Mouse (Mus musculus) kidney, postnatal 36 days (tissue): ENCODE measurements around the gene Kcnma1.

Experiments
- DNase-seq, 2 experiments: peaks; one replicate each; pipeline ENCODE4 v3.0.0; 2021 to 2022; ENCODE audit warnings: mixed read lengths in 2 of 2

Kcnma1 gene

DNA sequence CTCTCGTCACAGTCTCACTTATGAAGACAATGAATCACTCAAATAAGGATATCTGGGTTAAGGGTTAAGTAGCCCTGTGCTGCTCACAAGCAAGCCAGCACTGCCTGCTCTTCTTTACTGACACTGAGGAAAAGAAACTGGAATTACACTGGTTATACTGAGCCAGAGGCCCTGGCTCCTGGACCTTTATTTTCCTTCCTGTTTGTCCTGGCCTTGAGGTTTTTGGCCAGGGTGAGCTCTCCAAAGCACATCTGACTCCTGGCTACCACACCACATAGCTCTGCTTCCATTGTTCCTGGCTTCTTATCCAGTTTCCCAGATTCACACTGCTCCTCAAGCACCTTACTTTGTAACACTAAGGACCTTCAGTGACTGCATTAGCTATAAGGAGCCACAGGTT lies 242.5 kb downstream of the Kcnma1 start:
- no peak for DNase-seq

DNA sequence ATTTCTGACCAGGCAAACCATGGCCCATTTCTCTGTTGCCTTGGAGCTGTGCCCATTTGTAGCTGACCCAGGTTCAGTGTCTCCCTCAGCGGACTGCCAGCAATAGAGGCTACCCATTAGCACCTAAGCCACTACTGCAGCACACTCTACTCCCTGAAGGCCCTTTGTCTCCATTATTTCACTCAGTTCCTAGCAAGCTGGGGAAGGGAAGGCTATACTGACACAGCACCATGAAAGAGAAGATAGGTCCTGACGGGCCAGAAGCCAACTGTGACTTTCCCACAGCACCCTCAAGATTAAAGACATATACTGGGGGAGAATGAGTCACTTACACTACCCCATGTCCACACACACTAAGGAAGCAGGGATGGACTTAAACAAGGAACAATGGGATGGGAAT lies 251.8 kb downstream of the Kcnma1 start:
- no peak for DNase-seq

GRCm38 (mm10) chr14:23759626-23760025 lies 254.7 kb downstream of the Kcnma1 start:
- no peak for DNase-seq

GRCm38 (mm10) chr14:23758421-23758820 lies 255.9 kb downstream of the Kcnma1 start:
- no peak for DNase-seq

DNA sequence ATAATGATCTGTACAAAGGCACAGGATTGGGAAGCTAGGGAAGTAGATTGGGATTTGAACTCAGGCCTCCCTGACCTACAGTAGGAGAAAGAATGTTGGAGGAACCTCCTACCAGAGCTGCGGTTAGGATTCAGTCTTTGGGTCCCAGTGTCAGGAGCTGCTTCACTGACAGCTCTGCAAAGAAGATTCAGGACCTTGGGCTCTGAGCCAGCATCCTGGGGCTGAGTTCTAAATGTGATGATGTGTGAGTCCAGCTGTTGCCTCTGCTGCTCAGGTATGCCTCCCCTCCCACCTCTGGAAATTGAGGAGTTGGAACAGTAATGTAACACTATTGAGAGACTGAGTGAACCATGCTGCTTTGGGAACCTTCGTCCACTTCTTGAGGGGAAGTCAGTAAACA lies 266.3 kb downstream of the Kcnma1 start:
- DNase-seq: peak in 1 of 2 experiments; percentile 19

DNA sequence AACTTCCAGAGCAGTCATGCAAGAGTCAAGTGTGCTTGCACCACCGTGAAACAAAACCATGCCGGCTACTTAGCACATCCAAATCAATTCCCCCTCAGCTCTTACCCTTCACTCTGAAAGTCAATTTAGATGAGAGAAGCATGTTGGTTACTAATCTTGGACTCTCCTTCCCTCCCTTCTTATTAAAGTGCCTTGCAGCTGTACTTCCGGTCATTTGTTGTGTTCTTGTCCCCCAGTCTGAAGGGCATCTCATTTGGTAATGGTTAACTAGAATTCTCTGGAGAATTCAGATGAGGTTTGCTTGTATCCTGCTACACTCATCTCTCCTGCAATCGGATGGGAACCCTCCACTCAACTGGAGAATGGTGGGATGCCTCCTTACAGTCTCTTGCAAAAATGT lies 267.3 kb downstream of the Kcnma1 start:
- DNase-seq: peak; percentile 20 to 66

GRCm38 (mm10) chr14:23741531-23741930 lies 272.8 kb downstream of the Kcnma1 start:
- DNase-seq: no peak

- peak; percentile 15 to 24 for DNase-seq
These were observed 280.1 kb downstream of the Kcnma1 start for GRCm38 (mm10) chr14:23734200-23734599.

- DNase-seq: peak in 1 of 2 experiments; percentile 12
These were observed 284.9 kb downstream of the Kcnma1 start for GRCm38 (mm10) chr14:23729377-23729776.

DNA sequence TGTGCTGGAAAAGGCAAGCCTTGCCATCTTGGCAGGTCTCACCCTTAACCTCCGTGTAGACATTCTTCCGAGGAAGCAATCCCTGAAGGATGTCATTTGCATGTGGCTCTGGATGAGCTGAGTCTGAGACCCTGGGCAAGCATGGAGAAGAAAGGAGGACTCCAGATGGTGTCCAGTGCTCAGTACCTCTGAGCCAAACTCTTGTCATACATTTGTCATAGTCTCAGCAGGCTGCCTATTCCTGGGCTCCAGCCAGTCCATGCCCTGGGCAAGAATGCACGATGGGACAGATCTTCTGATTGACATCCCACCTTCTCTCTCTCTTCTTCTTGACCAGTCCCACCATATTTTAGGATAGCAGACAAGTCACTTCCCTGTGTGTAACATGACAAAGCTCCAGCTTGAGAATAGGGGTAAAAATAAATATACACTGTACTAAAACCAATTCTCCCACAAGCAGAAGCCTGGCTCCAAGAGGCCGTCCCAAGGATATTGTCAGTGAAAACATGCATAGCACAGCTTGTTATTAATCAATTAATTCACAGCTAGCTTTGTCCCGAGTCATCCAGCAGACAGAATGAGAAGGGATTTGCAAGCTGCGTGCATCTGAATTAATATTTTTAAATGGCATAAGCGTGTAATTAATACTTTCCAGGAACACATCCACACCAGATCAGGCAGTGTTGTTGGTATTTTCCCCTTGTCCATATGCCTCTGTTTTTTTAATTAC lies 290.4 kb downstream of the Kcnma1 start:
- DNase-seq: no peak

GRCm38 (mm10) chr14:23719246-23719645 lies 295.0 kb downstream of the Kcnma1 start:
- DNase-seq: no peak

- DNase-seq: no peak
These were observed 295.6 kb downstream of the Kcnma1 start for GRCm38 (mm10) chr14:23718667-23719066.

DNA sequence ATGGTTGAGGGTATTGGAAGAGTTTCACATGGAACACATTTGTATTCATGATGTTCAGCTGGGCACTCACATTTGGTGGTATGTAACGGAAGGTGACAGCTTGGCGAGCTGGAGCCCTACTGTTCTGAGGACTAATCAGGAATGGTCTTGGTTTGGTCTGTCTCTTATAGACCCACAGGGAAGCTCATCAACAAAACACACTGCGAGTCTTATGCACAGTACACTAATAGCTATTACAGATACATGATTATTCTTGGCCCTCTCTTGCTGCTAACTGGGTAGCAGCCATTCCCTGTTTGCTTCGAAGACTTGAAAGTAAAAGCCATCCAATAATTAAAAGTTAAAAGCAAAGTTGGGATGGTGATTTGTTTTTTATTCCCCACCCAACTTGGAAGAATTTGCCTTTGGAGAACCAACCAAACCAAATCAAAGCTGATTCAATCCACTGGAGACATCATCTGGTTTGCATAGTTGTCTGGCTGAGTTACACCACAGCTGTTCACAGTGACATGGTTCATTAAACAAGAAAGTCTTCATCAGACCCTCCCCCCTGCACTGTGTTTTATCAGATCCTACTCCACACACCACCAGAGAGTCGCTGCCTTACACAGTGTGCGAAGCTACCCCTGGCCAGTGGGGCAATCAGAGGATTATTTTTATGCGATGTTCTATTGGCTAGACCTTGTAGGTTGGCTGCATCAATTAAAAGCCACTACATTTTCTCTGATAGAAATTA lies 299.7 kb downstream of the Kcnma1 start:
- DNase-seq: no peak

GRCm38 (mm10) chr14:23712891-23713290 lies 301.4 kb downstream of the Kcnma1 start:
- no peak for DNase-seq

DNA sequence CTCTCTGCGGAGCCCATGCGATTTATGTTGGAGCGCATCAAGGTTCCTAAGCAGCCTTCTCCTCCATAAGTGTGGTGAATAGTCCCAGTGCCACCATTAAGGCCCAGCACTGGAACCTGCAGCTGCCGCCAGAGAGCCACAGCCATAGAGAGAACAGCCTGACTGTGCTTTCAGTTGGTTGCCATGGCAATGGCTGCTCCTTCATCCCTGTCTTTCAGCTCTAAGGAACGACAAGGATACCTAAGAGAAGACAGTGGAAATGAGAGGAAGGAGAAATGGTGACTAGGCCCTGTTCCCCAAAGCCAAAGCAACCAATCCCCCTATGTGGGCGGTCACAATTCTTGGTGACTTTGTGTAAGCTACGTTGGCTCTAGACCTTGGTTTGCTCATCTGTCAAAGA lies 303.3 kb downstream of the Kcnma1 start:
- DNase-seq: no peak

DNA sequence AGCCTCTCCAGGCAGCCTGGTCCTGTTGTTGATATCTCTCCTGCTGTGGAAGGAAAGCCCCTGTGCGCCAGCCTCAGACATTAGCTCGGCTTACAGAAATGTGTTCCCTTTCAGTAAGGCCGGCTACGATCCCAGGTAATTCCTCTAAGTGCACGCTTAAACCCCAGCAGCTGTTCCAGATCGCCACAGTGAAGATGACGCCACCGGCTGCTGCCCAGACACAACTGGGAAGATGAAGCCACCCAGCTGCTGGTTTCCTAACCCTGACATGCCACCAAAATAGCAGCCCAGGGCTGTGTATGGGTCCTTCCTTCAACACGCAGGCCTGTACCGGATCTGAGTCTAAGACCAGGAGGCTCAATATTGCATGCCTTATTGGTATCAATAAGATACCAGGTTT lies 307.5 kb downstream of the Kcnma1 start:
- DNase-seq: no peak

GRCm38 (mm10) chr14:23705647-23706046 lies 308.6 kb downstream of the Kcnma1 start:
- DNase-seq: no peak

- no peak for DNase-seq
These were observed 310.0 kb downstream of the Kcnma1 start for GRCm38 (mm10) chr14:23704303-23704702.

- peak in 1 of 2 experiments; percentile 19 for DNase-seq
These were observed 317.9 kb downstream of the Kcnma1 start for GRCm38 (mm10) chr14:23696341-23696740.

DNA sequence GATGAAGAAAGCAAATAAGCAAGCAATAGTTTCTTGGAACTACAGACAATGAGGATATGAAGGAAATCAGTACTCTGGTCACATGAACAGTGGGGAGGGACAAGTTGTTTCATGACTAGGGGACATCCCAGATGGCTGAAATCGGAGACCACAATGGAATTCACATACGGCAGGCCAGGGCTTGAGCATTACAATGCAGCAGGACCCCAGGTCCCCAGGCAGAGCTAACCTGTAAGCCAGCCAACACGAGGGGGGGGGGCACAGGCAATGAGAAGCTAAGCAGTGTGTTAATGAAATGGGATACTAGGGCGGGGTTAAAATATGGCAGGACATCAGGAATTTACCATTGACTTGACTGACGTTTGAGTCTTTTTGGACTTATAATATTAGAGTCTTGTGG lies 324.6 kb downstream of the Kcnma1 start:
- DNase-seq: no peak

- DNase-seq: no peak
These were observed 325.8 kb downstream of the Kcnma1 start for GRCm38 (mm10) chr14:23688513-23688912.

- peak; percentile 9 to 42 for DNase-seq
These were observed 329.7 kb downstream of the Kcnma1 start for GRCm38 (mm10) chr14:23684463-23685066.

DNA sequence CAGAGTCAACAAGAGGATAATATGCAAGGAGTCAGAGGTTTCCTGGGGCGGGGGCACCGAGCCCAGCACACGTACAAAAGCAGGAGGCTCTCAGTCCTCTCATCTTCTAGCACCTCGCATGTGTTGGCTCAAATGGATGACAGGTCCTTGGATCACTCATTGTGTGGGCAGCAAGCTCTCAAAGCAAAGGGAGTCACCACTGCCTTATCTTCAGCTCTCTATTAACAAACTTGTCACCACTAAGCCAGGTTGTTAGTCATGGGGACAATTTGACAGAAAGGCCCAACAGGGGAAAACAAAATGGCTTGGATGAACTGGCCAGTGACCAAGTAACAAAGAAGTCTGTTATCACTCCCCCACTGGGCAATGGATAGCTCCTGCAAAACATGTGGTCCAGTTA lies 331.5 kb downstream of the Kcnma1 start:
- no peak for DNase-seq

GRCm38 (mm10) chr14:23679378-23679777 lies 334.9 kb downstream of the Kcnma1 start:
- DNase-seq: peak in 1 of 2 experiments; percentile 61
